Mouse (Mus musculus): ENCODE measurements around the gene Pdss1.

- no peak for TF ChIP-seq POLR2A (IDR thresholded peaks at IDR 0.05; ENCODE audit: borderline replicate concordance, extremely low read depth, insufficient read depth, insufficient read length, poor library complexity, severe bottlenecking)
- no peak for TF ChIP-seq CTCF (IDR thresholded peaks at IDR 0.05; ENCODE audit: borderline replicate concordance, extremely low read depth, insufficient read depth, insufficient read length)
Observed at GRCm38 (mm10) chr2:22876614-22877013, 18.7 kb upstream of the Pdss1 start.
